Mouse (Mus musculus) thymus, postnatal 14 days (tissue): ENCODE measurements around the gene Zfp112.
"Not testable (repeated sequence)": the region's sequence is repeated elsewhere in the genome, so short reads cannot be mapped to it uniquely, and the experiment has no call there.

Experiments
- DNase-seq: peaks from one replicate; pipeline ENCODE4 v3.0.0; 2021

The Zfp112 gene

GRCm38 (mm10) chr7:24112156-24112856, at the start of gene Zfp112:
Gene Zfp112 (plus strand): TSS chr7:24112314.
- no peak for DNase-seq

GRCm38 (mm10) chr7:24074424-24074823, 37.7 kb upstream of the Zfp112 start:
- not testable (repeated sequence) for DNase-seq

- DNase-seq: peak; percentile 93
Measured at GRCm38 (mm10) chr7:24081634-24082431, 30.3 kb upstream of the Zfp112 start, which contains the start of gene Zfp180. Gene Zfp180 (plus strand): TSS chr7:24081924.

GRCm38 (mm10) chr7:24082457-24083235, 29.5 kb upstream of the Zfp112 start:
- DNase-seq: peak; percentile 13

GRCm38 (mm10) chr7:24086871-24087270, 25.2 kb upstream of the Zfp112 start:
- no peak for DNase-seq

- DNase-seq: no peak
Measured at GRCm38 (mm10) chr7:24087485-24088125, 24.5 kb upstream of the Zfp112 start.

GRCm38 (mm10) chr7:24104403-24104802, 7.7 kb upstream of the Zfp112 start:
- no peak for DNase-seq

GRCm38 (mm10) chr7:24105144-24105703, 6.9 kb upstream of the Zfp112 start:
- DNase-seq: no peak

GRCm38 (mm10) chr7:24110839-24111238, 1.3 kb upstream of the Zfp112 start:
- DNase-seq: no peak

- DNase-seq: no peak
Measured at GRCm38 (mm10) chr7:24111772-24112155, 350 bp upstream of the Zfp112 start.

GRCm38 (mm10) chr7:24113001-24113400, 887 bp downstream of the Zfp112 start:
- no peak for DNase-seq

- DNase-seq: no peak
Measured at GRCm38 (mm10) chr7:24116655-24117054, 4.5 kb downstream of the Zfp112 start.

- no peak for DNase-seq
Measured at GRCm38 (mm10) chr7:24133425-24133995, 21.4 kb downstream of the Zfp112 start.

- peak; percentile 89 for DNase-seq
Measured at GRCm38 (mm10) chr7:24133996-24134828, 22.1 kb downstream of the Zfp112 start, which contains the start of gene Zfp235. Gene Zfp235 (plus strand): TSS chr7:24134169.

GRCm38 (mm10) chr7:24142566-24142965, 30.5 kb downstream of the Zfp112 start:
- no peak for DNase-seq

- peak; percentile 33 for DNase-seq
Measured at GRCm38 (mm10) chr7:24153272-24153671, 41.2 kb downstream of the Zfp112 start.

- DNase-seq: no peak
Measured at GRCm38 (mm10) chr7:24172191-24172590, 60.1 kb downstream of the Zfp112 start.

- DNase-seq: peak; percentile 42
Measured at GRCm38 (mm10) chr7:24174618-24175336, 62.7 kb downstream of the Zfp112 start, which contains the start of gene Zfp114. Gene Zfp114 (plus strand): TSS chr7:24175060.

GRCm38 (mm10) chr7:24175337-24175711, 63.2 kb downstream of the Zfp112 start:
- DNase-seq: no peak
